Mouse (Mus musculus) lung, postnatal 14 days (tissue): ENCODE data around the gene Gm45261.

ENCODE experiments used
- DNase-seq: peaks from one replicate; pipeline ENCODE4 v3.0.0; 2021

Gm45261 gene

DNA sequence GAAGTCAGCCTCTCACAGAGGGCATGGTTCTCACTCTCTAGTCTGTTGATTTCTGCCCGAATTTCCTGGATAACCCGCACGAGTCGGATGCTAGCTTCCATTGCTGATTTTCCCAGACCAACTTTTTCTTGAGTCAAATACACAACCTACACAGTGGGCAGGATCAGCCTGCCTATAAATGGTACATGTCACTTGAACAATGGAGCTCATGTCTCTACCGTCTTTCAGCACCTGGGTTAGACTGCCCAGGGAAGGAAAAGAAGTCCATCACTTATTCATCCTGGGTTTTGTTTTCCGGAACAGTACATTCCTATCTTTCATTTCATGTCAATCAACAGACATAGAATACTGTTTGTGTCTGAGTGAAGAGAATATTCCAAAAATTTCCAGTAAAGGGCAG is at the start of gene Gm45261:
TSS of gene Gm45261 (minus strand) at position 101 of the 400 bp plus-strand sequence.
- DNase-seq = no peak

DNA sequence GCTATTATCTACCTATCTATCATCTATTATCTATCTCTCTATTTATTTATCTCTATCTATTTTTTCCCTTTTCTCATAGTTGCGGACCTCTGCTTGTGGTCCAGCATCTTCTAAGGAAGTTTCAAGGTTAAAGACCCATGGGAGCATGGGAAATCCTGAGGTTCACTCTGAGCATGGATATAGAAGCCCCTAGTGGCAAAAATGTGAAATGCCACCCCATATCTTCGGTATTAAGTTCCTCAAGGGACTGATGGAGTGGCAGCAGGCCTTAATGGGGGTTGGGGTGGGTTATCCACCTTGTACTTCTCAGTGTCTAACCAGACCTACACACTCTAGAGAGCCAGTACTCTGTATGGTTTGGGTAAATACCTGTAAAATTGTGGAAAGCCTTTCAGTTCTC is 43.5 kb upstream of the Gm45261 start:
- DNase-seq = no peak

DNA sequence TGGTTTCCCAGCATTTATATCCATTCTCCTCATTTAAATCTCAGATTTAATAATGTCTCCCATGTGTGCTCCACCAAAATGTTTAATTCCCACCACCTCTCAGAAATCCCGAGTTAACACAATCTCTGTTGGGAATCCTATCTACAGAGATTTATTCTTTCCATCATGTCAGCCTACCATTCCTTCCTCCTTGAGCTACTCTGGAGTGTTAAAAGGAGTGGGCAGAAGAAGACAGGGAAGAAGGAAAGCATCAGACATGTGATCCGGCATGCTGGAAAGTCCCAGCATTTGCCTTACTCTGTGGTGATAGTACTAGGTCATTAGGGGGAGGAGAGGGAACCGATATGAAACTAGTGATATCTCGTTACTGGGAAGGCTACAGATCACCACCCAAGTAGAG is 42.8 kb upstream of the Gm45261 start:
- DNase-seq = no peak

DNA sequence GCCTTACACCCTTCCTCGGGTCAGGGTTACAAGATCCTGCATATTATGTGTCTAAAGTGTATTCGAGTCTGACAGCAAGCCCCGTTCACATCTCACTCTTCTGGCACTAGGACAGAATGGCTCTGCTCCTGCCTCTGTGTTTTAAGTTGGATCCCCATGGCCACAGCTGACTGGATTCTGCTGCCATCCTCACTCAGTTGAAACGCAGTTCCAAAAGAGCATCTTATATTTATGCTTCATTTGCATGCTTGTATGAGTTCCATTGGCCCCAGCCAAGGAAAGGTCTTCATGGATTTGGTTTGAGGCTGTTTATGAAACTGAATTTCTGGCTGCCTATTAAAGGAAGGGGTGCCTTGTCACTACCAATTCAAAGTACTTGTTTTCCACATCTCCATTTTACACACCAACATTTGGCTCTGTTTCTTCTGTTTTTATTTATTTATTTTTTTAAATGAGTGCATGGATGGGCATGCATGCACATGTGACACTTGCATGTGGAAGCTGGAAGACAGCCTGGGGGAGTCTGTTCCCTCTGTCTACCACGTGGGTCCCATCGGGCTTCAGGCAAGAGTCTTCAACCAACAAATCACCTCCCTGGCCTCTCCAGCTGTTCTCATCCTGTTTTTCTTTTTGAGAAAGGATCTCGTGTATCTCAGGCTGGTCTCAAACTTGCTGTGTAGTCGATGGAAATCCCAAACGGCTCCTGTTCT is 41.4 kb upstream of the Gm45261 start:
- no peak for DNase-seq

DNA sequence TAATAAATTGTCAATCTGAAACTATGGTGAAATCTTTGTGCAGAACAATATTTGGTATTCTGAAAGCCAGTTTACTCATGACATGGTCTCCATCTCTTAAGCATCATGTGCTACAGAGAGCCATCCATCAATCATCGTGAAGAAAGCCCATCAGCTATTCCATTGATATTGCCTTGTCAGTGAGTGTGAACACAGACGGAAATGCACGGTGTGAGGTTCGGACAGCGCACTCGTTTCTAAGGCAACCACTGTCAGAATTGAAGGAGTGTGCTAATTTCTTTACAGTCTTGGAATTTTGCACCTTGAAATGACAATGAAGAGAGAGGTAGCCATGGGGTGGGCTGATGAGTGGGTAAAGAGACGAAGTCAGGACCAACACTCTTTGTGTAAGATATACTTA is 38.0 kb upstream of the Gm45261 start:
- no peak for DNase-seq

DNA sequence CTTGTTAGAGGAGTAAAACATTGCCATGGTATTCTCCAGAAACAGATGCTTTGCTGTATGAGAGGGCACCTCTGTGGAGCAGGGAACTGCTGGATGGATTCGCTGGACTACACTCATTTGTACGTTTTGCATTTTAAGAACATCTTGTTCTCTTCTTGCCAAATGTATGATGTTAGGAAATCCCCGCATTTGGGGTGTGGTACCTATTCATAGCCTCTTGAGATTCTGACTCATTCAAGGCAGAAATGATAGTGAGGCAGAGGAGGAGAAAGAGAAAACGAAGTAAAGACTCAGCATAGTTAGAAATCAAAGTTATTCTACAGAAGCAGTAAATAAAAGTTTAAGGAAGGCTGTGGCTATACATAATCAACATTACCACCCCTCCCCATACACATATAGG is 35.1 kb upstream of the Gm45261 start:
- no peak for DNase-seq

DNA sequence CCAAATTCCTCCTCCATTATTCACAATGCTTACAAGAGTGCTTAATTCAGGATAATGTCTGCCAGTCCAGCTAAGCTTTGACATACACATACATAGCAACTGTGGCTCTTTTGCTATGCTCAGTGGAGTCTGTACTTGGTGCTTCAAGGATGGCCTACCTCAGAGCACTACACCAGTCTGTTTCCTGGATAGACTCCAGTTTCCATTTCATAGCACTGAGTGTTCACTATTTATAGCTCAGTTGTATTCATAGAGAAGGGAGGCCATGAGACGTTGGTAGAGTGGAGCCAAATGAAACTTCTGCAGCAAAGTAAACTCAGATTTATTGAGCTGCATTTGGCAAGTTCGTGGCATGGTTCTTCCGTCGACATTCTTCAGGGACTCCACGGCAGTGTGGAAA is 22.2 kb upstream of the Gm45261 start:
- DNase-seq = no peak

DNA sequence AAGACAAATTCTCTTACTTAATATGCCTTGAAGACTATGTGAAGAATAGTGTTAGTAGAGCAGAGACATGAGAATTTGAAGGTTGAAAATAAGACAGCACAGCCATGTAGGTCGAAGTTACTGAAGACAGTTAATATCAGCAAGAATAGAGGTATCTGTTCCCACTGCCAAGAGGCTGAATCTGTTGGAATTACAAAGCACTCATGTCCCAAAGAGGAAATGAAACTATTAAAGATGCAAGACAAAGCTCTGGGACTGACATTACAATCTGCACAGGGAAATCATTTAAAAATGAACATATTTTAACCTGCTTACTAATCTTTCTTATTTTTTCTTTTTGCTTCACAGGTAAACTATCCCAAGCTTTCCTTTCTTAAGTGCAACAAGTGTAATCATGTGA is 13.7 kb upstream of the Gm45261 start:
- no peak for DNase-seq

DNA sequence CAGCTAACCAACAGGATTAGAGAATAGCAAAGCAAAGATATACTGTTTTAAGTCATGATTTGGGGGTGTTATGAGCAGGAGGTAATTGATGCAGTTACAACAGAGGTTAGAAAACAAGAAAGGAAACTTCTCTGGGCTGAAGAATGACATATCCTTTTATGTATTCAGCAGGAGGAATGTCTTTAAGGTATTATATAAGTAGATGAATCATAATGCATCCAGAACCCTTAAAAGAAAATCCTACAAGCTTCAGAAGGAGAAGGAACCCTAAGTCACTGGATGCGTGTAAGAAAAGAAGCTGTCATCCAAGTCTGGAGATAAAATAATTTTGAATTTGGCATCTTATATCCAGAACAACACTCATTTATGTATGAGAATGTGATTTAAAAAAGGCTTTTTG is 11.1 kb upstream of the Gm45261 start:
- no peak for DNase-seq

DNA sequence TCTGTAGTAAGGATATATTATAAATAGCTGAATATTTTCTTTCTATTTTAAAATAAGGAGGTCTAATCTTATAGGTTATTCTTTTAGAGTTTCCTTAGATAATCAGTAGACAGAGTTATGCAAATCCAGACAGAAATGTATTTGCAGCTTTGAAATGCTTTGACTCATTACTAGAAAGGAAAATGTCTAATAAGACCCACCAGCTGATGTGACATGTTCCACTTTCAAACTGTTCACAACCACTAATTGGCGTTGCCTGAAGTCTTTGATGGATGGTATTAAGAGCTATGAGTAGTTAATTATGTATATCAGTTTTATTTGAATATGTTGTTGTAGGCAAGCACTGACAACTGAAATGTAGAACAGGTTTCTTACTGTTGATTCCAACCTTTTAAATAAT is 1.3 kb downstream of the Gm45261 start:
- no peak for DNase-seq

DNA sequence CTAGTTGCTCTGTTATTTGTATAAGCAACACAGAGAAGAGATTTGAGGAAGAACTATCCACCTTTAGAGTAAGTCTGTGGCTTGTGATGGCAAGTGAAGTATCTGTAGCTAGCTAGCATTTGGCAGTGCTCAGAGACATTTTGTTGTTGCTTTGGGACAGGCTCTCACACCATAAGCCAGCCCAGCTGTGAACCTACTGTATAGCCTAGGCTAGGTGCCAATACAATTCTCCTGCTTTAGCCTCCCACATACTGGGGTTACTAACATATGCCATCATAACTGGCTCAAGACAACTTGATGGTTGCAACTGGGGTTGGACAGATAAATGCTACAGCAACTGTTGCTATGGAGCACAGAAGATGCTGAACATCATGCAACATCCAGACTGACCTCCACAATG is 1.8 kb downstream of the Gm45261 start:
- DNase-seq = no peak

DNA sequence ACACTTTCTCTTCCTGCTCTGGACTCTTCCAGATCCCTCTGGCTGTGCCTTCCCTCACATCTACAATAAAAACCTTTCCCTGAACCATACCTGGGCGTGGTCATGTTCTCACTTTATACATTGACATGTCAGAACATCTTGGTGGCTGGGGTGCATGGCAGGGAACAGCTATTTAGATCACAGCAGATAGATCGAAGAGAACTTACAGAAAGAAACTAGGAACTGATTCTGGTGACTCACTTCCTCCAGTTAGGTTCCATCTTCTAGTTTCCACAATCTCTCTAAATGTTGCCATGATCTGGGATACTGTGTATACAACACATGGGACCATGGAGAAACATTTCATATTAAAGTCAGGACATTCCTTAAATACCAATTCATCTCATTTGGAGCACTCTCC is 7.3 kb downstream of the Gm45261 start:
- DNase-seq = no peak

DNA sequence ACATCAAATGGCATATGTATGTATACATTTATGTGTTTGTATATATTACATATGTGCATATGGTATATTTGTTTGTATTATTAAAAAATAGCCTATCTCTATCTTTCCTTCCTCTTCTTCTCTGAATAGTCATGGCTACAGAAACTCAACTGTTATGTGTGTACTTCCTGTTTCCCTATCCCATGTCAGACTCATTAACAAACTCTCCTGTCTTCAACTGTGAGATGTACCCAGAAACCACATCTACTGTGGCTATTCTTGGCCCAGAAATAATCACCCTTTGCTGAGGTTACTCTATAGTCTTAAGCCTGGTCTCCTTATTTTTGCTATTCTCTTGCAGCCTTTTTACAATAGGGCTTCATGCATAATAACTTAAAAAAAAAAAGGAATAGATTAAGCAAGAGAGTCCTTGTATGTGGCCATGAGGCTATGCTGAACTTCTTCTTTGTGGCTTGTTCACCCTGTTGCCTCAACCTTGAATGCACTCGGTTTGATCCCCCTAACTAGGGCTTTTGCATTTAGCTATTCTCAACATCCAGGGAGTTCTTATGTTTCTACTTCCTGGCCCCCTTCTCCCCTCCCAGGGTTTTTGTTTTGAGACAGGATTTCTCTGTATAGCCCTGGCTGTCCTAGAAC is 9.2 kb downstream of the Gm45261 start:
- no peak for DNase-seq

DNA sequence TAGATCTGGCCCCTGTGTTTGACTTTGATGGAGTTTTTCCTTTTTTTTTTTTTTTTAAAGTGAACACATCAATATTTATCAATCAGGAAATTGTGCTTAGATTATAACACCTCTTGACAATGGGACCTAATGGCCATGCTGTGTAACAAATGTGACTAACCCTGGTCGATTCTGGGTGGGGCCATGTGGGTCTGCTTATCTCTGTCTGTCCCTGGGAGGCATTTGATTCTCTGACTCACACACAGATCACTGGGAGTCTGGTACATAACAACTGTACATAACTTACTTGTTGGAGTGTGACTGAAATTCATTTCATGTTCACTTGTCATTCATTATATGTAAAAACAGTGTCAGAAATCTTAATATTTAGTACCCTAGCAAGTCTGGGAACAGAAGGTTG is 13.7 kb downstream of the Gm45261 start:
- no peak for DNase-seq

DNA sequence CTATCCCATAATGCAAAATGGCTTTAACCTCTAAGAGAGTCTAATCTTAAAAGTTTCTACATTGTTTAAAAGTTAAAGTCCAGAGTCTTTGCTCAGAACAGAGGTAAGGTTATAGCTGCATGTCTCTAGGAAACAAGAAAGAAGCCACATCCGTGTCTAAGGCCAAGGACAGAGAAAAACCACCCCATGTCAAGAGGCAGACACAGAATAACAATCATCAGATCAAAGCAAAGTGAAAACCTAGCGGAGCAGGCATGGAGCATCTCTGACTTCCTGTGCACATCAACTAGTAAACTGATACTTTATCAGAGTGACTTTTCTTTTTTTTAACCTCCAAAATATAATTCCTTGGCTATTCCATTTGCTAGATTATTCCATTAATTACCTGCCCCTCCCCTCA is 20.3 kb downstream of the Gm45261 start:
- DNase-seq = no peak

DNA sequence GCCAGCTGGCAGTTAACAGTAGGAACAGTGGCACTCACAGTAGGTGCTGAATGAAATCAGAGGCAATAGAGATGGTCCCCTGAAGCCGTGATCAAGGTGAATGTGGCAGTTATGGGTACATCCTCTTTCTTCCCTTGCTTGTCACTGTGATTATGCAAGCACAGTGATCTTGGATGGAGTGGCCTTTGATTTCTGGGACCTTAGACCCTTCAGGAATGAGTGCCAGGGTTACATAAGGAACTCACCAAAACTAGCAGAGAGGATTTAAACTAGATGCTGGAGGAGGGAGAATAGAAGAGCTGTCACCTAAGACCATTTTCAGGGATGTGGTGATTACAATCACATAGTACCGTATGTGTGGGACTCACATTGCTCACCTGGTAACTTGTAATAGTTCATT is 22.7 kb downstream of the Gm45261 start:
- no peak for DNase-seq

DNA sequence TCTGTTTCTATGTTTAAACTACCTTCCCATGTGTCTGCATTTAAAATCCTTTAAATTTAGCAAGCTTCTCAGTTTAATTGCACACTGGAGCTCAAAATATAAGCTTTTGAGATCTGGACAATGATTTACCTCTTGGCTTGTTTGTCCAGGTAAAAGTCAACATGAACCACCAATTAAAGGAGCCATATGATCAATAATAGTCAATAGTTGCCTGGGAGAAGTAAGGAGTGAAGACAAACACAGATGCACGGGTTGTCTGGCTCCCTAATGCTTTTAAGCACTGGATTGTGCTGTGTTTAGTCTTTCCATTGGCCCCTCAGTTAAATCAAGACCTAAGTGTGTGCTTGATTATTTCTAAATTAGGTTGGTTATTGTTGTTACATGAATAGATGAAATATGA is 33.3 kb downstream of the Gm45261 start:
- no peak for DNase-seq

DNA sequence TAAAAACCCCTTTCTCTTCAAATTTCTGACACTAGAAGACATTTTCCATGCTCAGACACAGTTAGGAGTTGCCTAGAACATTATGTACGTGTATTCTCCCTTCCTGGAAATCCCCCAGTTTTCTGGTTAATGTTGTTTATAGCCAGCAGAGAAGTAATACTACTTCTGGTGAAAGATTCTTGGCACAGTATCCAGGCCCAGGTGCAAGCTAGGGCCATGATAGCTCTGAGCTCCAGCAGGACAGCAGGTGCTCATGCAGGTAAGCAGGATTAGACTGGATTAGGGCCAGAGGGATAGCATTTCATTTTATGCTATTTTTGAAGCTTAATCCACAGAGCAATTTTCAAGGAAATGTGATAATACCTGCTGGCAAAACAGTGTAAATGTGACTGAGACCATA is 33.8 kb downstream of the Gm45261 start:
- no peak for DNase-seq

DNA sequence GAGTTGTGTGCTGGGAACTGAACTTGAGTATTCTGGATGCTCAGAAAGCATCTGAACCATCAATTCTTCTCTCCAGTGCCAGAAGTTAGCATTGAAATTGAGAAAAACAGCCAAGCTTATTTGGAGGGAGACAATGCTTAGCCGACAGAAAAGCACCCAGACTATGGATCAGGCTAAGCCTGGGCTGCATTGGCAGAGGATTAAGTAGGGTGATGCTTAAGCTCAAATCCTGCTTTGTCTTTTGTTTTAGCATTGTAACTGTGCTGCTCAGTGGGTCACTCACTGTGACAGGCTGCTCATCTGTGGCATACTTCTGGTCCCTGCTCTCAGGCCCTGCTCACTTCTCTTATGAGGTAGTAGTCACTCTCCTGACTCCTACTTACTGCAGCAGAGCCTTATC is 36.6 kb downstream of the Gm45261 start:
- no peak for DNase-seq

DNA sequence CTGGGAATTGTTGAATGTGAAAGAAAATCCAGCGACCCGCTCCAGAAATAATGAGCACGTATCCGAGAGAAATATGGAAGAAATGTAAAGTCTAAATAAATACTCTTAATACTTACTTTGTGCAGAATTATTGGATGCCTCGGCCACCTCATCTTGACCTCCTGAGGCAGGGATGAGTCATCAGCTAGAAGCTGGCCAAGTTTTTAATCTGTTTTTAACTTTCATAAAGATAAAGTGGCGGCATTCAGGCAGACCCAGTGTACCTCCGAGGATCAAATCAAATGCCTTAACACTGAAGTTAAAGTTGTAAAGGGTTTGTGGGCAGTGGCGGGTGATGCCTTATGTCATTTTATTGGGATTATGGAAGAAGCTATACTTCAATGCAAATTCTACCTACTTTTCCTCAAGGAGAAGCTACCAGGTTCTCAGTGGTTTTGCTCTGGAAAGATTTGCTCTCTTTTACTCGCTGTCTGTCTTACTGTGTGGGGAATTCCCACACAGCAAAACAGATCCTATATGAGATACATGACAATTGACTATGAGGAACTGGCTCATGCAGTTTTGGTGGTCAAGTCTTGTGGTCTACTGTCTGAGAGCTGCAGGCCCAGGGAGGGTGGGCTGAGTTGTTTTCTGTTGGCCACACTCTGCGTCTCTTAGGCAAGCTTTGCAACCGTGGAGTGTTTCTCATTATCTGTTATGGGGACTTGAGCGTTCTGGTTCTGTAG is 42.8 kb downstream of the Gm45261 start:
- no peak for DNase-seq

DNA sequence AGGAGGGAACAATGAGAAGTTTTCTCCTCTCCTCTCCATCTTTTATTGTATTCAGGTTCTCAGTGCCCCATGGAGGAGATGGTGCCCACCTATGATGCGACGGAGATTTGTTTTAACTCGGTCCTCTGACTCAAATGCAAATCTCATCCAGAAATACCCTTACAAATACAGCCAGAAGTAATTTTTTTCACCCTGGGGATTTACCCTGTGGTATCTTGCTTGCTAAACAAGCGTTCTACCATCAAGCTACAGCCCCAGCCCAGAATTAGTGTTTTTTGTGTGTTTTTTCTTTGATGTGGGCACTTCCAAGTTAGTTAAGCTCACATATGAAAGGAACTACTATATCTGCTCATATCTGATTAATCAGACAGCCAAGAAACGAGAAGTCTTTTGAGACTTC is 44.9 kb downstream of the Gm45261 start:
- no peak for DNase-seq

DNA sequence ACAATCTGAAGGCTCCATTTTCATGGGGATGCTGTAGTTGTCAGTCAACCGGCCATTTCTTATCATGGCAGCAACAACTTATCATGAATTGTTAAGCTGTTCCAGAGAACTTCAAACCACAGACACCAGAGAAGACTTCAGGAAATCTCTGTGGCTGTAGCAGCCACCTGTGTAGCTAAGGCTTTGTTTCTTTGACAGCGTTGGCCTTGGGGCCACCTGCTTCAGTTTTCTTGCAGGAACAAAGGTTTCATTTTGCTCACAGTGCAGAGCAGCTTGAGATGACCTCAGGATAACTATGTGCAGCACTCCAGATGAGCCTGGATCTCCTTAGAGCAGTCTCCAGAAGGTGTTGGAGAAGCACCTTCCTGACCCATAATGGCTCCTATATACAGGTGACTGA is 48.7 kb downstream of the Gm45261 start:
- DNase-seq = no peak

DNA sequence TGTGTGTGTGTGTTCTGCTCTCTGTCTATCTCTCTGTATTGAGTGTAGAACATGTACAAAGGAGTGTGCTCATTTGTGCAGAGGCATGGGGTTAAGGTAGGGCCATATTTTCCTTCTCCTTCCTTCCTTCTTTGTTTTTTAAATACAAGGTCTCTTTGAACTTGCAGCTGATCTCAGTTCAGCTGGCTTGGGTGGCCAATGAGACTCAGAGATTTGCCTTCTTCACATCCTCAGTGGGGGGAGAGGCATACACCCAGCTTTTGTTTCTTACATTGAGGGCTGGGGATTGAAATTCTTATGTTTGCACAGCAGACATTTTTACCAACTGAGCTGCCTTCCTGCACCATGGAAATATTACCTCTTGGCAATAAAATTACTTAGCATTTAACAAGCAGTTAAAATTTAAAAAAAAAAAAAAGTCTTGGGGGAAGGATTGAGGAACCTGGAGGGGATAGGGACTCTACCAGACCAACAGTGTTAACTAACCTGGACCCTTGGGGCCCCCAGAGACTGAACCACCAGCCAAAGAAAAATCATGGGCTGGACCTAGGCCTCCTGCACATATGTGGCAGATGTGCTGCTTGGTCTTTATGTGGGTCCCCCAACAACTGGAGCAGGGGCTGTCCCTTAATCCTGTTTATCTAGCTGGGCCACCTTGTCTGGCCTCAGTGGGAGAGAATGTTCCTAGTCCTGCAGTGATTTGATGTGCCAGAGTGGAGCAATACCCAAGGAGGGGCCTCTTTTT is 50.8 kb downstream of the Gm45261 start:
- no peak for DNase-seq
